20 mouse cellular contexts compared by ENCODE assay signal in the genomic region with DNA sequence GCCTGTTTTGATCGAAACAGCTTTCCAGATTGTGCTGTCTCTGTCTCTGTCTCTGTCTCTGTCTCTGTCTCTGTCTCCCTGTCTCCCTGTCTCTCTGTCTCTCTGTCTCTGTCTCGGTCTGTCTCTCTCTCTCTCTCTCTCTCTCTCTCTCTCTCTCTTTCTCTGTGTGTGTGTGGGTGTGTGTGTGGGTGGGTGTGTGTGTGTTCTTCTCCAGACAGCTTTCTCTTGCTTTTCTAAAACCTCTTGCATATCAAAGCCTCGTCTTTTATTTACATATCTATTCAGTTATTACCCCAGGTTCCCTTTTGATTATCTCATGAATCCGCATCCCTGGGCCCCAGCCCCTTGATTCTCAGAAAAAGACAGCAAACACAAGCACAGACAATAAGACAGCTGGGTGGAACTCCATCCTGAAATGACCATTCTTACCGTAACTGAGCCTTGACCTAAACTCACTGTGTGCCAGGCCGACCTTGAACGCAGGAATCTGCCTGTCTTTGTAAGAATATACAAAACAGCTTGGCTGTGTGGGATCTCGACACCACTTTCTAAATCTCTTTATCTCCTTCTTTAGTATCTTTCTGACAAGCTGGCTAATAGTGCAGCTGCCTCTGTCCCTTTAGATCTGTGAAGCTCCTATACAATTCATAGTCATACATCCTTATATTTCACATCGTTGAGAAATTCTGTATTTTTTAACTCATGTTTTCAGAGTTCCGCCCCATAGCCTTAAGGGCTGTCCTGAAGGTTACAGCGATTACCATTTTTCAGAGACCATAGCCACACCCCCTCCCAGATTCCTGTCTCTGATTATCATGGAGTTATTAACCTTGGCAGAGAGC.
DNase-seq lines count a peak whose midpoint lies in the region; ATAC-seq and TF ChIP-seq lines count a peak whose summit lies in the region.
"Had no signal": no experiment of that assay in that cellular context is flagged by ENCODE, and none has a peak within 500 bp of the region (broad histone marks: within the 10 kb centered on the region; RNA-seq: fewer than 3 reads in every experiment).

No protein-coding gene starts in this region.

- peaks cover 30% of the 10 kb centered on the region for H3K4me1 ChIP-seq in hindbrain, embryonic 10.5 days (replicated peaks)
- H3K4me1 ChIP-seq in hindbrain, embryonic 16.5 days (ENCODE audit: control insufficient read depth, insufficient read depth, low read depth, low read length): no peaks in the 10 kb centered on the region
- H3K4me1 ChIP-seq in ES-Bruce4 (ENCODE audit: control insufficient read depth, insufficient read depth, low read length): peaks cover 6% of the 10 kb centered on the region
- H3K4me1 ChIP-seq in kidney, embryonic 15.5 days: no peaks in the 10 kb centered on the region
- H3K4me1 ChIP-seq: limb, embryonic 10.5 days; megakaryocyte, embryonic 14.5 days had no signal

- H3K27me3 ChIP-seq in hindbrain, embryonic 10.5 days (ENCODE audit: insufficient read depth, poor library complexity, severe bottlenecking): no peaks in the 10 kb centered on the region
- no peaks in the 10 kb centered on the region for H3K27me3 ChIP-seq in hindbrain, embryonic 16.5 days (replicated peaks; ENCODE audit: control insufficient read depth, insufficient read depth, low read length)
- no peaks in the 10 kb centered on the region for H3K27me3 ChIP-seq in ES-Bruce4 (ENCODE audit: control insufficient read depth, insufficient read depth, low read length, poor library complexity, severe bottlenecking)
- H3K27me3 ChIP-seq in kidney, embryonic 15.5 days: no peaks in the 10 kb centered on the region
- H3K27me3 ChIP-seq: megakaryocyte, embryonic 14.5 days had no signal

- no peak for TF ChIP-seq POLR2A in ES-Bruce4 (IDR thresholded peaks at IDR 0.05; ENCODE audit: insufficient read depth, low read length)

- DNase-seq in adrenal gland, adult 2 months: peak; percentile 42
- no peak for DNase-seq in adrenal gland, adult 8-10 months
- DNase-seq in hindbrain, embryonic 10.5 days (ENCODE audit: low spot score): peak; percentile 29
- peak; percentile 4 for DNase-seq in adrenal gland, postnatal 25 days
- no peak for DNase-seq in Muller cell, postnatal 12 days (ENCODE audit: inconsistent ontology term)
- DNase-seq: cerebellum, postnatal 10 days; gastrocnemius, postnatal 10 days; heart, adult 2 months; kidney, postnatal 4 days; layer of hippocampus, adult 9-11 months; liver, postnatal 0 days had no signal

- no peak for TF ChIP-seq CTCF in ES-Bruce4 (IDR thresholded peaks at IDR 0.05; ENCODE audit: low read depth, low read length)

- 43% methylated on average over 11 of the region's 11 CpGs for WGBS in hindbrain, embryonic 10.5 days
- WGBS in hindbrain, embryonic 16.5 days: 40% methylated on average over 11 of the region's 11 CpGs
- WGBS in kidney, embryonic 15.5 days: 61% methylated on average over 11 of the region's 11 CpGs

- no peaks in the 10 kb centered on the region for H3K9me3 ChIP-seq in hindbrain, embryonic 10.5 days
- no peaks in the 10 kb centered on the region for H3K9me3 ChIP-seq in hindbrain, embryonic 16.5 days (ENCODE audit: control insufficient read depth, low read length)
- H3K9me3 ChIP-seq in ES-Bruce4 (replicated peaks; ENCODE audit: control insufficient read depth, insufficient read depth, low read length, poor library complexity, severe bottlenecking): no peaks in the 10 kb centered on the region
- H3K9me3 ChIP-seq in kidney, embryonic 15.5 days (replicated peaks): no peaks in the 10 kb centered on the region
- H3K9me3 ChIP-seq: limb, embryonic 10.5 days; megakaryocyte, embryonic 14.5 days had no signal

- no peak overlapping the region for H3K4me3 ChIP-seq in hindbrain, embryonic 10.5 days
- no peak overlapping the region for H3K4me3 ChIP-seq in hindbrain, embryonic 16.5 days (ENCODE audit: low read length)
- H3K4me3 ChIP-seq in ES-Bruce4 (ENCODE audit: low read depth, low read length): no peak overlapping the region
- no peak overlapping the region for H3K4me3 ChIP-seq in kidney, embryonic 15.5 days (replicated peaks)
- H3K4me3 ChIP-seq: heart, adult 2 months; left cerebral cortex, adult 2 months; limb, embryonic 10.5 days; megakaryocyte, embryonic 14.5 days; myocyte had no signal

- H3K27ac ChIP-seq in hindbrain, embryonic 10.5 days: peak overlapping the region; percentile 51
- no peak overlapping the region for H3K27ac ChIP-seq in hindbrain, embryonic 16.5 days (ENCODE audit: low read depth, low read length)
- H3K27ac ChIP-seq in ES-Bruce4 (ENCODE audit: insufficient read depth, low read length): peak overlapping the region; percentile 67; the same call in 1 of the 2 replicates
- H3K27ac ChIP-seq in kidney, embryonic 15.5 days: no peak overlapping the region
- H3K27ac ChIP-seq: heart, adult 2 months; hindbrain, embryonic 14.5 days; left cerebral cortex, adult 2 months; limb, embryonic 10.5 days had no signal

- H3K4me2 ChIP-seq in hindbrain, embryonic 16.5 days (ENCODE audit: low read length): no peak overlapping the region
- H3K4me2 ChIP-seq in kidney, embryonic 15.5 days: no peak overlapping the region
- H3K4me2 ChIP-seq: hindbrain, embryonic 14.5 days had no signal

- TF ChIP-seq EP300 in ES-Bruce4 (IDR thresholded peaks at IDR 0.05; ENCODE audit: insufficient read depth, low read depth, low read length): peak; percentile 64; the same call in 1 of the 2 replicates

- H3K36me3 ChIP-seq in hindbrain, embryonic 10.5 days: no peaks in the 10 kb centered on the region
- H3K36me3 ChIP-seq in hindbrain, embryonic 16.5 days (ENCODE audit: control insufficient read depth, insufficient read depth, low read length): no peaks in the 10 kb centered on the region
- no peaks in the 10 kb centered on the region for H3K36me3 ChIP-seq in ES-Bruce4 (ENCODE audit: control insufficient read depth, insufficient read depth, low read length, poor library complexity, severe bottlenecking)
- H3K36me3 ChIP-seq in kidney, embryonic 15.5 days: no peaks in the 10 kb centered on the region
- H3K36me3 ChIP-seq: limb, embryonic 10.5 days had no signal

- H3K9ac ChIP-seq in hindbrain, embryonic 16.5 days (ENCODE audit: low read depth, low read length): no peak overlapping the region
- no peak overlapping the region for H3K9ac ChIP-seq in ES-Bruce4 (ENCODE audit: low read depth, poor library complexity, severe bottlenecking)
- no peak overlapping the region for H3K9ac ChIP-seq in kidney, embryonic 15.5 days
- H3K9ac ChIP-seq: hindbrain, embryonic 14.5 days; liver, postnatal 0 days had no signal

- ATAC-seq in hindbrain, embryonic 16.5 days: no peak
- no peak for ATAC-seq in kidney, embryonic 15.5 days (replicated peaks; ENCODE audit: low FRiP score)
- ATAC-seq: CD4-positive, CD25-positive, alpha-beta regulatory T cell, adult 4 months; liver, postnatal 0 days had no signal

Comparison
In these comparisons a context has a peak if more than half of its experiments do, and no peak if none do; other contexts are left out.
1. DNase-seq: peak in adrenal gland, adult 2 months (single experiment), hindbrain, embryonic 10.5 days (single experiment) and adrenal gland, postnatal 25 days (single experiment); none in adrenal gland, adult 8-10 months (single experiment) and Muller cell, postnatal 12 days (single experiment).
2. H3K27ac ChIP-seq: peak in hindbrain, embryonic 10.5 days (single experiment) and ES-Bruce4 (single experiment); none in hindbrain, embryonic 16.5 days (single experiment) and kidney, embryonic 15.5 days (single experiment).